Mouse (Mus musculus): ENCODE results near the gene Tas2r115.
"Not testable (repeated sequence)": the region's sequence is repeated elsewhere in the genome, so short reads cannot be mapped to it uniquely, and the experiment has no call there.

The Tas2r115 gene

DNA sequence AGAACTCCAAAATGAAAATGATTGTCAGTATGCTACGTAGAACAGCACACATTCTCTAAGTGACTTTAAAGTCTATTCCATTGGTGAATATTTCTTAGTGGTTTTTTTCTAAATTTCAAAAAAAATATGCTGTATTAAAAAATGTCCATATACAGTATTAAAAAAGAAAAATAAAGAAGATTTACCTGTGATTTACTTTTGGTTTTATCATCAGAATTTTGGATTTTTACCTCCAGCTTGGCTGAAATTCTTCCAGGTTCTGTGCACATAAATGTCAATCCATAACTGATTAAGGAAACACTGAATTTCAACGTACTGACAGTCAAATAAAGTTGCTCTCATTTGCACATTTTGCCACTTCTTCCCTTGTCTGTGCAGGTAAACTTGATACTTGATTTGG, at the start of gene Tas2r115:
TSS of gene Tas2r115 (minus strand) at position 101 of the 400 bp plus-strand sequence.
- DNase-seq = no peak

- DNase-seq = no peak
Measured at GRCm38 (mm10) chr6:132778062-132778461, 40.2 kb upstream of the Tas2r115 start, which contains the start of gene Tas2r136. Tas2r136 (minus strand) TSS chr6:132778162.

DNA sequence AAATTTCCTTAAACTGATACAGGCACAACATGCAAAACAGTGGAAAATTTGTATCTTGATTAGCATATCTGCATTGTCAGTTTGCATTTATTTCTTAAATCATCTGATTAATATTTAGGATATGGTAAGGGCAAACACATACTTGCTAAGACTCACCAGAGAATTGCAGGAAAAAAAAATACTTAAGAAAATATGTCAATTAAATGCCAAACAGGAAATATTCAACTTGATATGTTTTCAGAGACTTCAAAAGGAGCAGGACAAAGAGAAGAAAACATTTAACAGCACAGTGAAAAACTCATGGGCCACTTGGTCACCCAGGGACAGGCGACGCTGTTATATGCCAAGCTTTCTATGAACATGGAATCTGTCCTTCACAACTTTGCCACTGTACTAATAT, 24.0 kb upstream of the Tas2r115 start, which contains the start of gene Tas2r102:
TSS of gene Tas2r102 (plus strand) at position 301 of the 400 bp plus-strand sequence.
- DNase-seq = no peak

DNA sequence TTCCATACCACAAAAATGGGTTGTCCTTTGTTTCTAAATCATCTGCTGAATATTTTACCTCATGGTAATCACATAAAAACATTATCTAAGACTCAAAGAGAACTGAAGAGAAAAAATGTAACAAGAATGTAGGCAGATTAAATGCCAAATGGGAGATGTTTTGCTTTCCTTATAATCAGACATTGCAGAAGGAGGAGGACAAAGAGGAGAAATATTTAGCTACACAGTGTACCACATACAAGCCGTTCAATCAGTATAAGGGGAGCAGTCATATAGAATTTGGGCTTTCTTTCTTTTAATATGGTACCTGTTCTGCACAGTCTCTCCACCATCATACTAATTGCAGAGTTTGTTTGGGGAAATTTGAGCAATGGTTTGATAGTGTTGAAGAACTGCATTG, 16.6 kb upstream of the Tas2r115 start, which contains the start of gene Tas2r124:
TSS of gene Tas2r124 (plus strand) at position 301 of the 400 bp plus-strand sequence.
- DNase-seq = no peak

DNA sequence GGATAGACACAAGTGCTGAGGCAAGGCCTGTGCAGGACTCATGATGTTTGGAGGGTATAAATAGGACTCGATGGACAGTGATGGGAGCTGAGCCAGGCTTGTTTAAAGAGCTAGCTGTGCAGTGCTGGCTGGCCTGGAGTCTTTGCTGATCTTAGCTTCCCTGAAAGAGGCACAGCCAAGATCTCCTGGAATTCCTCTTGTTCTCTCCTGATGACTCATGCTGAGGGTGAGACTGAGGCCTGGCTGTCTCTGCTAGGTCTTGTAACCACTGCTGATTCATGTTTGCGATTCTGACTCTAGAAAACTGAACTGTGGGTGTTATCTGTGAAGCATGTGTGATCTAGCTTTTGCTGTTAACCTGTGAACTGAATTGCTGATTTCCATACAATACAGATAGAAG, 12.4 kb upstream of the Tas2r115 start:
- DNase-seq = no peak

GRCm38 (mm10) chr6:132711828-132712227, 26.0 kb downstream of the Tas2r115 start, which contains the start of gene Tas2r122:
Tas2r122 (minus strand) TSS chr6:132711928.
- DNase-seq = no peak

DNA sequence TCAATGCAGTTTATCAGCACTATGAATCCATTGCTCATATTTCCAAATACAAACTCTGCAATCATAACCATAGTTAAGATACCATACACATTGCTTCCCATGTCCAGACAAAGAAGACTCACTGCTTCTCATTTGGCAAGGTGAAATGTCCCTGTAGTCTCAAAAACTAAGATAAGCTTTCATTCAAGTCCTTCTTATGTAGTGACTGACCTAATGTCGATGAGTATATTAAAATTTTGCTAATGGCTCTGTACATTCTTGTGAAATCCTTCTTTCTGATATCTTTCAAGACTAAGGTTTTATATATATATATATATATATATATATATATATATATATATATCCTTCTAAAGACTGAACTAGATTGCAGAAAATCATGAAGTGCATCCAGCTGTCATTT, 36.9 kb downstream of the Tas2r115 start, which contains the start of gene Tas2r121:
TSS of gene Tas2r121 (minus strand) at position 101 of the 400 bp plus-strand sequence.
- no peak for DNase-seq

DNA sequence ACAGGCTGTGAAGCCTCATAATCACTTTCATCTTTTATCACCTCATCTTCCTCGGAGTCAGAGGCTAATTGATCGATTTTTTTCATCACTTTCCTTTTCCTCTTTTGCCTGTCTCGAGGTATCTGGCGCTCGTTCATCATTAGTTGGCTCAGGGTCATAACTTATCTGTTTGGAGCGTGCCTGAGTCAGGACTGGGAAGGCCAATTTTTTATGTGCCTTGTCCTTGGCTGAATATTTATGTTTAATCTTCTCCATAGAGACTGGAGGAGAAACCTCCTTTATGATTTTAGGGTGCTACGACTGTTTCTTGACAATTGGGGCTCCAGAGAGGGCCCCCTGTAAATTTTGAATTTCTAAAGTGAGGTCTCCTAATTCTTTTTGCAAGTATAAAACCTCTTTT, 46.2 kb downstream of the Tas2r115 start:
- DNase-seq = not testable (repeated sequence)

All from embryo, embryonic 11 days (tissue).